Mouse (Mus musculus) CH12.LX (cell line): ENCODE measurements at regions not wholly inside any gene's neighbourhood (a gene's known extent, or its start where the extent isn't known, plus 50 kb on each side); places are given as distances from the start of the nearest gene placed in this dataset.

Source experiments
- DNase-seq: peaks from one replicate; pipeline ENCODE4 v3.0.0-alpha.2; 2013; ENCODE audit errors: extremely low read depth
- H3K27ac ChIP-seq: 2 replicates; pipeline ENCODE4 v1.5.1; 2012; ENCODE audit warnings: low read depth, mild to moderate bottlenecking, control low read depth, moderate library complexity; ENCODE audit not compliant: insufficient read depth
- H3K27me3 ChIP-seq: replicated peaks from 2 replicates; pipeline ENCODE3; 2012; ENCODE audit warnings: inconsistent platforms
- H3K36me3 ChIP-seq, 2 experiments: replicated peaks in 1 of 2; 2 replicates each; pipeline versions ENCODE3 to v1.6.1; 2012; ENCODE audit warnings: inconsistent platforms in 1 of 2, low read length in 1 of 2, mild to moderate bottlenecking in 1 of 2, mixed read lengths in 1 of 2, moderate library complexity in 1 of 2; ENCODE audit not compliant: control insufficient read depth in 1 of 2, insufficient read depth in 1 of 2
- H3K4me1 ChIP-seq, 2 experiments: 2 replicates each; pipeline ENCODE4 v1.6.1; 2012; ENCODE audit warnings: inconsistent platforms in 1 of 2, moderate library complexity in 1 of 2; ENCODE audit not compliant: insufficient read depth in 2 of 2, control insufficient read depth in 1 of 2
- H3K4me2 ChIP-seq: 2 replicates; pipeline ENCODE4 v1.6.1; 2012; ENCODE audit warnings: low read depth, mild to moderate bottlenecking, control low read depth; ENCODE audit not compliant: poor library complexity, insufficient read depth, severe bottlenecking
- H3K4me3 ChIP-seq, 3 experiments: fragments of 150-350 bp in 1 of 3; sonication (generic) in 1 of 3; replicated peaks in 1 of 3; 2 replicates each; pipeline versions ENCODE3 to v1.5.1; 2011 to 2012; ENCODE audit warnings: low read depth in 2 of 3, low read length in 2 of 3, mild to moderate bottlenecking in 2 of 3, moderate library complexity in 2 of 3, control low read depth in 1 of 3, improper control_type of control experiment in 1 of 3, inconsistent platforms in 1 of 3, mixed read lengths in 1 of 3; ENCODE audit not compliant: poor library complexity in 1 of 3
- H3K79me2 ChIP-seq: replicated peaks from 2 replicates; pipeline ENCODE4 v1.6.1; 2012; ENCODE audit warnings: mild to moderate bottlenecking, moderate library complexity; ENCODE audit not compliant: control insufficient read depth, poor library complexity, insufficient read depth, severe bottlenecking; ENCODE audit errors: extremely low read depth
- H3K9ac ChIP-seq: 2 replicates; pipeline ENCODE4 v1.6.1; 2012; ENCODE audit warnings: low read depth, mild to moderate bottlenecking, control low read depth, moderate library complexity; ENCODE audit not compliant: insufficient read depth
- H3K9me3 ChIP-seq: replicated peaks from 2 replicates; pipeline ENCODE3; 2012; ENCODE audit warnings: low read length, inconsistent platforms, mixed read lengths
- E2F4 ChIP-seq: IDR thresholded peaks from 2 replicates; pipeline ENCODE4 v1.6.1; 2011; ENCODE audit warnings: low read depth, low read length, improper control_type of control experiment; ENCODE audit not compliant: insufficient replicate concordance
- ETS1 ChIP-seq: conservative IDR thresholded peaks from 2 replicates; pipeline ENCODE4 v1.6.1; 2012; ENCODE audit warnings: low read depth, mild to moderate bottlenecking, inconsistent platforms, low read length, improper control_type of control experiment, moderate library complexity
- GABPA ChIP-seq: IDR thresholded peaks from 2 replicates; pipeline ENCODE4 v1.6.1; 2012; ENCODE audit warnings: low read depth, low read length, improper control_type of control experiment, inconsistent platforms; ENCODE audit not compliant: insufficient replicate concordance
- JUND ChIP-seq: conservative IDR thresholded peaks from 2 replicates; pipeline ENCODE4 v1.6.1; 2011; ENCODE audit warnings: low read depth, low read length, improper control_type of control experiment
- KAT2A ChIP-seq: IDR thresholded peaks from 2 replicates; pipeline ENCODE4 v1.6.1; 2012; ENCODE audit warnings: low read length, improper control_type of control experiment, inconsistent platforms; ENCODE audit not compliant: insufficient replicate concordance
- MAZ ChIP-seq: IDR thresholded peaks from 2 replicates; pipeline ENCODE4 v1.6.1; 2012; ENCODE audit warnings: low read depth, mild to moderate bottlenecking, inconsistent platforms, low read length, improper control_type of control experiment, moderate library complexity
- NRF1 ChIP-seq: IDR thresholded peaks from 2 replicates; pipeline ENCODE4 v1.6.1; 2014; ENCODE audit warnings: low read depth, mild to moderate bottlenecking, inconsistent platforms, low read length, improper control_type of control experiment, moderate library complexity
- PAX5 ChIP-seq: IDR thresholded peaks from 2 replicates; pipeline ENCODE4 v1.6.1; 2012; ENCODE audit warnings: low read length, inconsistent platforms, mixed read lengths
- RAD21 ChIP-seq: IDR thresholded peaks from 2 replicates; pipeline ENCODE4 v1.6.1; 2011; ENCODE audit warnings: low read depth, mild to moderate bottlenecking, low read length, improper control_type of control experiment, moderate library complexity
- SMC3 ChIP-seq: IDR thresholded peaks from 2 replicates; pipeline ENCODE4 v1.6.1; 2011; ENCODE audit warnings: low read depth, low read length, improper control_type of control experiment
- TBP ChIP-seq: conservative IDR thresholded peaks from 2 replicates; pipeline ENCODE4 v1.6.1; 2011; ENCODE audit warnings: low read depth, low read length, improper control_type of control experiment
- TCF12 ChIP-seq: IDR thresholded peaks from 2 replicates; pipeline ENCODE4 v1.6.1; 2014; ENCODE audit warnings: low read depth, mild to moderate bottlenecking, inconsistent platforms, low read length, improper control_type of control experiment
- UBTF ChIP-seq: IDR thresholded peaks from 2 replicates; pipeline ENCODE4 v1.6.1; 2012; ENCODE audit warnings: low read depth, mild to moderate bottlenecking, inconsistent platforms, low read length, improper control_type of control experiment, moderate library complexity
- USF2 ChIP-seq: conservative IDR thresholded peaks from 2 replicates; pipeline ENCODE4 v1.6.1; 2011; ENCODE audit warnings: low read depth, low read length, improper control_type of control experiment
- ZC3H11A ChIP-seq: IDR thresholded peaks from 2 replicates; pipeline ENCODE4 v1.6.1; 2012; ENCODE audit warnings: low read depth, mild to moderate bottlenecking, inconsistent platforms, low read length, improper control_type of control experiment
- ZKSCAN1 ChIP-seq: IDR thresholded peaks from 2 replicates; pipeline ENCODE4 v1.6.1; 2012; ENCODE audit warnings: low read depth, inconsistent platforms, low read length, improper control_type of control experiment, borderline replicate concordance
- ZNF384 ChIP-seq: IDR thresholded peaks from 2 replicates; pipeline ENCODE4 v1.6.1; 2012; ENCODE audit warnings: low read depth, low read length, improper control_type of control experiment, inconsistent platforms
- dilution Hi-C: fragments of 300-500 bp; cut with MboI; formaldehyde crosslinking; loops from 2 replicates; pipeline ENCODE4 v1.14.3; 2020; ENCODE audit warnings: low sequenced_read_pairs; ENCODE audit not compliant: extremely low pct_unique_long_range_greater_than_20kb, extremely low pct_ligation_motif_present
- in situ Hi-C: fragments of 300-500 bp; cut with MboI; formaldehyde crosslinking; loops from 3 replicates; pipeline ENCODE4 v1.14.3; 2019; ENCODE audit warnings: low sequenced_read_pairs, low pct_ligation_motif_present, low pct_unique_long_range_greater_than_20kb, mixed read lengths

DNA sequence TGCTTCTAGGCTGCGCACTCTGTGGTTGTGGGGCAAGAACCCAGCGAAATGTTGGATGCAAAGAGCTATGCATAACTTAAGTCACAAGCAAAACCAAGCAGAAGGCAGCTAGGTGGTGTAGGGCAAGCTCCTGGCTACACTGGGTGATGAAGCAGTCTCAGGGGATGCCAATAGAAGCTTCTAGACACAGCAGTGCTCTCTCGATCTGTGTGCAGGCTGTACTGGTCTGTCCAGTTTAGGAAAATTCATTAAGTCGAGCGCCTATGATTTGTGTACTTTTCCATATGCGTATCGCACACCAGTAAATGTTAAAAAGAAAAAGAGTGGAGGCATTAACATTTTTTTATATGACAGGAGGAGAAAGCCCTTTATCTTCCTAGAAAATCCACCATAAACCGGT, 533.6 kb upstream of the Tbx3 start:
- Histone ChIP-seq H3K9me3 (peaks cover 88% of the 10 kb centered on the region), H3K4me2 (no peak overlapping the region), H3K9ac (no peak overlapping the region), H3K27ac (no peak overlapping the region), H3K27me3 (no peaks in the 10 kb centered on the region), H3K36me3 (no peaks in the 10 kb centered on the region), H3K4me3 (no peak overlapping the region), H3K79me2 (no peaks in the 10 kb centered on the region), H3K4me1 (peaks cover 0 to 2% of the 10 kb centered on the region in 2 experiments; a peak in 1 of 4 replicates)
- dilution Hi-C loops: no loop called here
- no peak for DNase-seq
- no peak for TF ChIP-seq MAZ
- no peak for TF ChIP-seq TBP
- no peak for TF ChIP-seq ZC3H11A
- TF ChIP-seq RAD21: no peak
- TF ChIP-seq KAT2A: no peak
- TF ChIP-seq PAX5: no peak
- no peak for TF ChIP-seq ZNF384
- no peak for TF ChIP-seq GABPA
- TF ChIP-seq JUND: no peak
- in situ Hi-C loops: no loop called here

DNA sequence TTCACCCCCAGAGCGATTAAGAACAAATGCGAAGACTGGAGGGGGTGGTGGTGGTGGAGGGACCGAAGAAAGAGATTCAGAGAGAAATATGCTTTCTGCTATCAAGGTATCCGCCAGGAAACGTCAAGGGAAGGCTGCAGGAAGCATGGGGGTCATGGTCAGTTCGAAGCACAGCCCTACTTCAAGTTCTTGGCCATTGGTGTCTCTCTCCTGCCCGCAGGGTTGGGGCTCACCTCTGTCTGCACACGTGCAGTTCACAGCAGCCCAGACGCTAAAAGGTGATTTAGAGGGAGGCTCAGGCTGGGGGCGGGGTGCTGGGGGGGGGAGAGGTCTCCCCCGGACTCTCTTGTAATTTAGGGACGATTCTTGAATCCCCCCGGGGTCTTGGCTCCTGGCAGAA, 533.1 kb upstream of the Tbx3 start:
- dilution Hi-C loops (no loop called here), in situ Hi-C loops (no loop called here)
- TF ChIP-seq NRF1 (no peak), E2F4 (no peak), UBTF (no peak), SMC3 (no peak), USF2 (no peak), ZKSCAN1 (no peak), JUND (no peak), ETS1 (no peak), TCF12 (no peak)
- Histone ChIP-seq H3K36me3 (no peaks in the 10 kb centered on the region), H3K4me2 (no peak overlapping the region), H3K27ac (no peak overlapping the region), H3K27me3 (no peaks in the 10 kb centered on the region), H3K4me1 (peaks cover 0 to 2% of the 10 kb centered on the region in 2 experiments; a peak in 1 of 4 replicates), H3K9ac (no peak overlapping the region), H3K9me3 (peaks cover 88% of the 10 kb centered on the region), H3K4me3 (no peak overlapping the region), H3K79me2 (no peaks in the 10 kb centered on the region)
- DNase-seq: no peak
